Mouse (Mus musculus) kidney, embryonic 14.5 days (tissue): ENCODE measurements at regions not wholly inside any gene's neighbourhood (a gene's known extent, or its start where the extent isn't known, plus 50 kb on each side); places are given as distances from the start of the nearest gene placed in this dataset.

Experiments
- ATAC-seq: fragments of 200-750 bp; cut with Nextera tagmentation; 2 replicates; pipeline ENCODE4 v1.8.0; 2017; ENCODE audit warnings: moderate number of reproducible peaks, mild to moderate bottlenecking, moderate TSS enrichment, moderate library complexity; ENCODE audit not compliant: low FRiP score, low TSS enrichment
- H3K27ac ChIP-seq: fragments of 300-500 bp; sonication (generic); 2 replicates; pipeline ENCODE4 v1.5.1; 2014; ENCODE audit warnings: low read depth, mild to moderate bottlenecking, low read length, moderate library complexity, mixed read lengths
- H3K27me3 ChIP-seq: fragments of 300-500 bp; sonication (generic); 2 replicates; pipeline ENCODE4 v1.6.1; 2014; ENCODE audit warnings: mild to moderate bottlenecking, low read length; ENCODE audit not compliant: control insufficient read depth, insufficient read depth
- H3K36me3 ChIP-seq: fragments of 300-500 bp; sonication (generic); 2 replicates; pipeline ENCODE4 v1.6.1; 2014; ENCODE audit warnings: low read length, mixed read lengths; ENCODE audit not compliant: control insufficient read depth, insufficient read depth
- H3K4me1 ChIP-seq: fragments of 300-500 bp; sonication (generic); 2 replicates; pipeline ENCODE4 v1.6.1; 2014; ENCODE audit warnings: low read length, mixed read lengths; ENCODE audit not compliant: control insufficient read depth, insufficient read depth
- H3K4me2 ChIP-seq: fragments of 300-500 bp; sonication (generic); replicated peaks from 2 replicates; pipeline ENCODE4 v1.6.1; 2014; ENCODE audit warnings: low read depth, mild to moderate bottlenecking, low read length
- H3K4me3 ChIP-seq: fragments of 300-500 bp; sonication (generic); 2 replicates; pipeline ENCODE4 v1.5.1; 2014; ENCODE audit warnings: mild to moderate bottlenecking, low read length
- H3K9ac ChIP-seq: fragments of 300-500 bp; sonication (generic); 2 replicates; pipeline ENCODE4 v1.6.1; 2014; ENCODE audit warnings: low read depth, mild to moderate bottlenecking, low read length, moderate library complexity
- H3K9me3 ChIP-seq: fragments of 300-500 bp; sonication (generic); 2 replicates; pipeline ENCODE4 v1.6.1; 2016; ENCODE audit warnings: low read length; ENCODE audit not compliant: control insufficient read depth
- WGBS: fragments of 180-500 bp; shearing (Covaris S2); extraction: QIAGEN DNeasy Blood & Tissue Kit; methylation state at CpG from one replicate; pipeline ENCODE4 v1.1.7; 2014; 5-methylcytosine and 5-hydroxymethylcytosine counted together

DNA sequence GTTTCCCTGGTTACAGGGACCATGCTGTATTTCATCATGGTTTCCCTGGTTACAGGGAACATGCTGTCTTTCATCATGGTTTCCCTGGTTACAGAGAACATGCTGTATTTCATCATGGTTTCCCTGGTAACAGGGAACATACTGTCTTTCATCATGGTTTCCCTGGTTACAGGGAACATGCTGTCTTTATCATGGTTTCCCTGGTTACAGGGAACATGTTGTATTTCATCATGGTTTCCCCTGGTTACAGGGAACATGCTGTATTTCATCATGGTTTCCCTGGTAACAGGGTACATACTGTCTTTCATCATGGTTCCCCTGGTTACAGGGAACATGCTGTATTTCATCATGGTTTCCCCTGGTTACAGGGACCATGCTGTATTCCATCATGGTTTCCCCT, 1579.5 kb downstream of the 4930444P10Rik start:
- no peaks in the 10 kb centered on the region for H3K36me3 ChIP-seq
- H3K27ac ChIP-seq = no peak overlapping the region
- ATAC-seq = no peak
- no peak overlapping the region for H3K4me2 ChIP-seq
- H3K9ac ChIP-seq = no peak overlapping the region
- H3K27me3 ChIP-seq = no peaks in the 10 kb centered on the region
- no peaks in the 10 kb centered on the region for H3K9me3 ChIP-seq
- no peak overlapping the region for H3K4me3 ChIP-seq
- H3K4me1 ChIP-seq = no peaks in the 10 kb centered on the region

DNA sequence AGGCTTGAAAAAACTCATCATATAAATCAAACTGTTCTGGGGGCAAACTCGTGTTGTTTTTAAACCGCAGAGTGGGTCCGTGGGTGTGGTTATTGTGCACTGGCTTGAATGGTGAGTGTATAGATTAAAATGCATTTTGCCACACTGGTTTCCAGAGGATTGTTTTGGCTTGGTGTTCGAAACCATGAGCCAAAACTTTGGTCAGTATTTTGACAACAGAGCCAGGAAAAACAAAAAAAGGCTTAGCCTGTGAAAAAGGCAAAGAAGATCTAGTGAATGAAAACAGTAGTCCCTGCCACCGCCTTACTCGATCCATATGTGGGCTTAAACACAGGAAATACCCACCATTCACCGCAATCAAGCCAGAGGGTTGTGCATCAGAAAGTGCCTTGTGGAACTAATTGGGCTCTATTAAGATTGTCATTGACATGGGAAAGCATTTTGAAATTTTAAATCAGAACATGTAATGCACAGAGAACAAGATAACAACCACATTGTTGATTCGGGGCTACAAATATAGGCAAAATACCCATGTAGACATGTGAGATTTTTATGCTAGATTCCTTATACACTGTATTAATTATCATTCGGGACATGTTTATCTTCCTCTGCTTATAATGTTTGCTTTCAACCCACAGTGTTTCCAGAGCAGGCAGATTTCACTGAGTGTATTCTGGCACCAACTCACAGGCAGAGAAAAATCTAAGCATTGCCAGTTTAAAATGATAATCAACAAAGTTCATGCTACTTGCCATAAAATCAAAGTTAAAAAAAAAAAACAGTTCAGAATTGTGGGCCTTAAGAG, 1580.4 kb downstream of the 4930444P10Rik start:
- Histone ChIP-seq H3K9ac (no peak overlapping the region), H3K4me1 (no peaks in the 10 kb centered on the region), H3K9me3 (no peaks in the 10 kb centered on the region), H3K36me3 (no peaks in the 10 kb centered on the region), H3K4me3 (no peak overlapping the region), H3K27me3 (peaks cover 7% of the 10 kb centered on the region), H3K4me2 (no peak overlapping the region), H3K27ac (no peak overlapping the region)
- ATAC-seq = no peak
- WGBS = 48% methylated on average over 9 of the region's 9 CpGs

DNA sequence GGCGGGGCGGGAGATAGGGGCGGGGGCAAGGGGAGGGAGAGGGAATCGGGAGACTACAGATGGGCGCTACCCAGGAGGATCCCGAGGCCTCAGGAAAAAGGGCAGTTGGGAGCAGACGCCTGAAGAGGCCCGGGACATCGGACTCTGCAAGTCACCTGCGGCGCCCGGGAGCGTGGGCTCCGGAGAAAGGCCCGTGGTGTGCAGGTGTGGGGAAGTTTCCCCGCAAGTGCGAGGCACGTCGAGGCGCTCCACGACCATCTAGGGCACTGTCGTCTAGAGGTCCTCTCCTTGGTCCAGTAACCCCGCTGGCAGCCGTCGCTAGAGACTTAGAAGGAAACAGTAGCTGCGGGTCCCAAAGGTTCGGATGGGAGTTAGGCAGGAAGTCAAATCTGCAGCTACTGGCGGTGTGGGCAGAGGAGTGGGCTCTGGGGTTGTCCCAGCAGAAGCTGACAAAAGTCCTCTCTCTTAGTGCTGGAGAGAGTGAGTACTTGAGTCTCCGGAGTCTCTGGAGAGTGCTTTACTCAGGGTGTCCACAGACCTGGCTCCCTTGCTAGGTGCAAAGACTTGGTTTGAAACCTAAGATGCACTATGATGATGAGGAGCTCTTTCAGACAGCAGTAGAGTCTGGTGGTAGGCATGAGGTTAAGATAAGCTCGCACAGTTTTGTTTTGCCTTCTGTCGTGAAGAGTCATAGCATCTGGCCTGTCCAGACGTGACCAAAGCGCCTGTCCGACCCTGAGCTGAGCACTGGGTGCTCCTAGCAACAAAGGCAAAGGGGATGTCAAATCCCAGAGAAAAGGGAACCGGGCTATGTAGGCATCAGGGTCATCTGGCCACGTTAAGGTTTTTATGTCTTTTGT, 1586.1 kb downstream of the 4930444P10Rik start:
- Histone ChIP-seq H3K27me3 (peaks cover 31% of the 10 kb centered on the region), H3K4me1 (0 out of 2 replicates have a peak, but pooled peaks cover 13% of the 10 kb centered on the region), H3K4me2 (peak overlapping the region; percentile 74), H3K9me3 (no peaks in the 10 kb centered on the region), H3K27ac (peak overlapping the region; percentile 30; the same call in 1 of the 2 replicates), H3K36me3 (no peaks in the 10 kb centered on the region), H3K9ac (peak overlapping the region; percentile 37; the same call in 1 of the 2 replicates), H3K4me3 (peak overlapping the region; percentile 44)
- 3% methylated on average over 33 of the region's 36 CpGs for WGBS
- peak; percentile 76; the same call in 1 of the 2 replicates for ATAC-seq

DNA sequence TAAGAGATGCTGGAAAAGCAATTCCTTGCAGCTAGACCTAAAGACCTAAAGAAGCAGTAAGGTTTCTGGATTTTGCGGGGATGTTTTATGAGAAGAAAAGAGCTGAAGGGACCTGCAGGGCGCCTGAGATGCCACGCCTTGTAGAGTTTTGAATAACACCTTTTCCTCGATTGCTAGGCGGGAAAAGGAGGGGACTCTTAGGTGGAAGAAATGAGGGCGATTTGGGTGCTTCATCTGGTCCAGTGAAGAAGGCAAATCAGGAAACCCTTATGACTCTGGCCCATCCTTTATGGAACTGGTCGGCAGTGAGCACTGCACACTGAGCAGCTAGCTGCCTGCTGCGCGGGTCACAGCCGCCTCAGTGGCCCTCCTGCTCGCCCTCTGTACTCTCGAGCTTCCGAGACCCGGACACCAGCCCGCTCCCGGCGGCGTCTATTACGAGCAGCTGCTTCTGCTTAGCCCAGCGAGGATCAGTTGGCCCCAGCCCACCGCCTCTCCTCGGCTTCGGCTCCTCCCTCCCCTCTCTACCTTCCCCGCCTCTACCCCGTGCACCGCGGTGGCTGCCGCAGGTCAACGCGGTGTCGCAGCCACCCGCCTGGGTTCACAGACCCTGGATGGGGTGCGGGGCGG, 1586.8 kb downstream of the 4930444P10Rik start:
- Histone ChIP-seq H3K4me3 (peak overlapping the region; percentile 44), H3K27me3 (peaks cover 31% of the 10 kb centered on the region), H3K9ac (peak overlapping the region; percentile 37; the same call in 1 of the 2 replicates), H3K9me3 (no peaks in the 10 kb centered on the region), H3K27ac (peak overlapping the region; percentile 37; the same call in 1 of the 2 replicates), H3K4me1 (0 out of 2 replicates have a peak, but pooled peaks cover 13% of the 10 kb centered on the region), H3K4me2 (peak overlapping the region; percentile 74), H3K36me3 (no peaks in the 10 kb centered on the region)
- under 1% methylated on average over 34 of the region's 34 CpGs for WGBS
- ATAC-seq = peak; percentile 91

DNA sequence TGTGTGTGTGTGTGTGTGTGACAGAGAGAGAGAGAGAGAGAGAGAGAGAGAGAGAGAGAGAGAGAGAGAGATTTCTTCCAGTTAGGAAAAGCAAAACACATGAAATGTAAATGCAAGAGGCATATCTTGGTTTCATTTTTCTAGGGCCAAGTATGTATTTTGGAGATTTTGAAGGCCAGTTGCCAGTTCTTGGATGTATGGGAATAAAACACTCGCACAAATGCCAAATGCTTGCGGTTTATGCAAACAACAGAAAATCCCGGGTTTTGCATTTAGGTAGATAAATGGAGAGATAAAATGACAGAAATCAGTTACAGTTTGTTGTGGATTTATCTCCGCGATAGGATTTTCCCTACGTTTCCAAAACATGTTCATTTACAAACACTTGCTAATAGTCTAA, 1587.4 kb downstream of the 4930444P10Rik start:
- no peak overlapping the region; the same call in 1 of the 2 replicates for H3K4me2 ChIP-seq
- no peak for ATAC-seq

DNA sequence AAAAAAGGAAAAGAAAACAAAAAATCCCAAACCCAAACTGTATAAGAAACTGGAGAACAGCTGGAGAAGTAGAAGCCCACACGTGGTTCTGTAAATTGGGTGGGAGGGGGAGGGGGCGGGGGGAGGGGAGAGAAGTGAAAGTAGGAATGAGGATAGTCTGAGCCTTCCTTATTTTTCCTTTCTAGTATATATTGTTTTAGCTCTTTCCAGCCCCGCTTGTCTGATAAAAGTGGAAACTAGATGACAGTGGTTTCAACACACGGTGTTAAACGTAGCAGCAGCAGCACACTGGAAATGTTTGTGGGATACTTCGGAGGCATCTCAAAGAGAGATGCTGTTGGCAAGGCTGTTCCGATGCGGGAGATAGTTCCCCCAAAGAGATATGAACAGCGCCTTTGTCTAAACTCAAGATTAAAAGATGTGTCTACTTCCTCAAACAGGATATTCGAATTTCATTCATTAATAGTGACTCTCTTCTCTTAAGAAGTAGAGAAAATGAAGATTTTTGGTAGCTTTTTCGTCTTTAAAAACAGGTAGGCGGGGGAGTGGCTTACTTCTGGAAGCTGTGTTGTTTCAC, 1588.3 kb downstream of the 4930444P10Rik start:
- H3K4me3 ChIP-seq = peak overlapping the region; percentile 17; the same call in 1 of the 2 replicates
- 6% methylated on average over 12 of the region's 12 CpGs for WGBS
- H3K27ac ChIP-seq = no peak overlapping the region
- peak overlapping the region; percentile 33 for H3K4me2 ChIP-seq
- ATAC-seq = no peak
- 0 out of 2 replicates have a peak, but pooled peaks cover 13% of the 10 kb centered on the region for H3K4me1 ChIP-seq
- H3K9ac ChIP-seq = 0 out of 2 replicates have a peak overlapping the region, but pooled peaks have one; percentile 7
- H3K9me3 ChIP-seq = no peaks in the 10 kb centered on the region
- peaks cover 34% of the 10 kb centered on the region for H3K27me3 ChIP-seq
- no peaks in the 10 kb centered on the region for H3K36me3 ChIP-seq

More for the DNA sequence above, 1587.4 kb downstream of the 4930444P10Rik start:
- WGBS = 9% methylated on average over 6 of the region's 6 CpGs
- no peak overlapping the region; the same call in 1 of the 2 replicates for H3K4me3 ChIP-seq
- no peak overlapping the region for H3K27ac ChIP-seq
- no peak overlapping the region for H3K9ac ChIP-seq
- peaks cover 32% of the 10 kb centered on the region for H3K27me3 ChIP-seq
- H3K4me1 ChIP-seq = 0 out of 2 replicates have a peak, but pooled peaks cover 13% of the 10 kb centered on the region
- H3K36me3 ChIP-seq = no peaks in the 10 kb centered on the region
- no peaks in the 10 kb centered on the region for H3K9me3 ChIP-seq

DNA sequence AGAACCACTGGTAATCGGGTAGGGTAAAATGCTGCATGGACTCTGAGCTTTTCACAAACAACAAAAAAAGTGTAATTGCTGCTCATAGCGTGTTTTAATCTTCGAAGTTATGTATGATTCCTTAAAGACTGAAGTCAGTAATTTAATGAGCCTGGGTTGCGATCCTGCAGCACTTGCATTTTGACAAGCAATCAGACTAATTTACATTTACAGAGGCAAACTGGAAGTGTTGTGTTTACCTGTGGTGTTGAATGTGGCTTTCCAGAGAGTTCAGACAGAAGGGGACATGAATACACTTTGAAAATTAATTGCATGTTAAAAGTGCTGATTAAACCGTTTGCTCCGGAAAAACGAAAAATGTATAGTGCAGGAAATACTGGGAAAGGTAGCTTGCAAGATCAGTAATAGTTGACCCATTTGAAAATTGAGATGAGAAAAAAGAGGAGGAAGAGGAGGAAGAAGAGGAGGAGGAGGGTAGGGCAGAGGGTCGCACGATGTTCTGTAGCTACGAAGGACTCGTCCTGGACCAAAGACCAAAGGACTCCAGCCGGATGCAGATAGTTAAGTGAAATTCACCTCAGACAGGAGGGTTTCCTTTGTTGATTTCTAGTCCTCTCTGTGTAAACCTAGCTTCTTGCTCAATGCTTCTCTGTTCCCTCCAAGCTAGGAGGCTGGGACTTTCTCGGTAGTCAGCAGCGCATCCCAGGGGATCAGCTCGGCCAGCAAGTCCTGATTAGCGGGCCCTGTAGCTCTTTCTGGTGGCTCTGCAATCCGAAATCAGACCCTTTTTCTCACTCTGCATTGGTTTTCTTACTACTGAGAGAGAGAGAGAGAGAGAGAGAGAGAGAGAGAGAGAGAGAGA, 1589.0 kb downstream of the 4930444P10Rik start:
- Histone ChIP-seq H3K4me2 (peak overlapping the region; percentile 33), H3K4me3 (peak overlapping the region; percentile 17; the same call in 1 of the 2 replicates), H3K27me3 (peaks cover 34% of the 10 kb centered on the region), H3K9me3 (no peaks in the 10 kb centered on the region), H3K4me1 (0 out of 2 replicates have a peak, but pooled peaks cover 13% of the 10 kb centered on the region), H3K36me3 (no peaks in the 10 kb centered on the region), H3K27ac (peak overlapping the region; percentile 42; the same call in 1 of the 2 replicates), H3K9ac (0 out of 2 replicates have a peak overlapping the region, but pooled peaks have one; percentile 7)
- peak; percentile 26; the same call in 1 of the 2 replicates for ATAC-seq
- 4% methylated on average over 17 of the region's 17 CpGs for WGBS
